Mouse (Mus musculus): Measurements from ENCODE around the gene Nop2.

- no peak for TF ChIP-seq CTCF (IDR thresholded peaks at IDR 0.05)
- no peak for TF ChIP-seq EP300 (IDR thresholded peaks at IDR 0.05)
Observed at GRCm38 (mm10) chr6:125182133-125182532, 50.4 kb downstream of the Nop2 start.

All from lung, postnatal 0 days (tissue).